ENCODE assay signal across 7 mouse cellular contexts in the genomic region with DNA sequence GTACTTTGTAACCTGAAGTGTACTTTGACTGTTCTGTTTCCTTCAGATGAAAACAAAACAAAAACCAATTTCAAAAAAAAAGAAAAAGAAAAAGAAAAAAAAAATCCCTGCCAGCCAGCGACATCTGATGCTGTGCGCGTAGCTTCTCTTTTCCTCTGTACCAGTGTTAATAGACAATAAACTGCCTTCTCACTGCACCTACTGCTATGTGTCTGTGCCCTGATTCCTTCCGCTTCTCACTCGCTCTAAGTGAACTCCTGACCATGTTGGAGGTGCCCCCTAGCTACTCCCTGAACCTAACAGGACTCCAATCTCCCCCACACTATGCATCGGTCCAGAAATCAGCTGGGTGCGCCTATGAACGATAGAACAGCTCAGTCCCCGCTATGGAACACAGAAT. TPM values are rescaled to one million over a fixed set of nuclear protein-coding genes. Genes with fewer than 3 reads are reported as not detected.
DNase-seq lines count a peak whose midpoint lies in the region; ATAC-seq and TF ChIP-seq lines count a peak whose summit lies in the region.

A gene (plus strand): TSS at position 304 of the 400 bp plus-strand sequence.

- no peaks in the 10 kb centered on the region for H3K4me1 ChIP-seq in testis, adult 2 months (ENCODE audit: control insufficient read depth, insufficient read depth, low read length)
- H3K4me1 ChIP-seq in hindbrain, embryonic 14.5 days (replicated peaks; ENCODE audit: control insufficient read depth, insufficient read depth, low read length) = no peaks in the 10 kb centered on the region
- H3K4me1 ChIP-seq in midbrain, embryonic 15.5 days = peaks cover 6% of the 10 kb centered on the region

- no peak within 1 kb of the TSS for H3K4me2 ChIP-seq in hindbrain, embryonic 14.5 days (replicated peaks)
- H3K4me2 ChIP-seq in midbrain, embryonic 15.5 days = no peak within 1 kb of the TSS

- DNase-seq in testis, postnatal 10 days (ENCODE audit: low spot score) = no peak
- no peak for DNase-seq in gastrocnemius, postnatal 10 days
- no peak for DNase-seq in hindbrain, embryonic 14.5 days (ENCODE audit: low spot score)
- DNase-seq in retina, postnatal 1 day = no peak

- H3K4me3 ChIP-seq in testis, adult 2 months (ENCODE audit: control insufficient read depth, low read depth, low read length) = no peak within 1 kb of the TSS
- H3K4me3 ChIP-seq in hindbrain, embryonic 14.5 days (replicated peaks; ENCODE audit: low read length) = no peak within 1 kb of the TSS
- H3K4me3 ChIP-seq in midbrain, embryonic 15.5 days = no peak within 1 kb of the TSS

- no peaks in the 10 kb centered on the region for H3K9me3 ChIP-seq in hindbrain, embryonic 14.5 days (ENCODE audit: control insufficient read depth, low read length)
- no peaks in the 10 kb centered on the region for H3K9me3 ChIP-seq in midbrain, embryonic 15.5 days

- no peak for ATAC-seq in hindbrain, embryonic 14.5 days (ENCODE audit: low FRiP score)
- no peak for ATAC-seq in midbrain, embryonic 15.5 days (replicated peaks)
- no peak for ATAC-seq in CD4-positive, CD25-positive, alpha-beta regulatory T cell, adult 4 months

- no peak within 1 kb of the TSS for H3K9ac ChIP-seq in hindbrain, embryonic 14.5 days
- no peak within 1 kb of the TSS for H3K9ac ChIP-seq in midbrain, embryonic 15.5 days

- TF ChIP-seq CTCF in testis, adult 2 months (IDR thresholded peaks at IDR 0.05; ENCODE audit: control insufficient read depth, insufficient read depth, insufficient replicate concordance, low read depth, low read length) = no peak

- TF ChIP-seq POLR2A in testis, adult 2 months (IDR thresholded peaks at IDR 0.05; ENCODE audit: control insufficient read depth, low read depth, low read length) = no peak

- no peaks in the 10 kb centered on the region for H3K27me3 ChIP-seq in testis, adult 2 months (ENCODE audit: control insufficient read depth, insufficient read depth, low read length)
- H3K27me3 ChIP-seq in hindbrain, embryonic 14.5 days (ENCODE audit: control insufficient read depth, insufficient read depth, low read length) = no peaks in the 10 kb centered on the region
- no peaks in the 10 kb centered on the region for H3K27me3 ChIP-seq in midbrain, embryonic 15.5 days (replicated peaks)

- 70% methylated on average over 9 of the region's 9 CpGs for WGBS in hindbrain, embryonic 14.5 days
- WGBS in midbrain, embryonic 15.5 days = 75% methylated on average over 9 of the region's 9 CpGs

- no peaks in the 10 kb centered on the region for H3K36me3 ChIP-seq in testis, adult 2 months (ENCODE audit: control insufficient read depth, insufficient read depth, low read length)
- no peaks in the 10 kb centered on the region for H3K36me3 ChIP-seq in hindbrain, embryonic 14.5 days (replicated peaks; ENCODE audit: control insufficient read depth, insufficient read depth)
- H3K36me3 ChIP-seq in midbrain, embryonic 15.5 days (replicated peaks) = no peaks in the 10 kb centered on the region

- H3K27ac ChIP-seq in testis, adult 2 months (ENCODE audit: control insufficient read depth, insufficient read depth, low read depth, low read length) = no peak within 1 kb of the TSS
- H3K27ac ChIP-seq in hindbrain, embryonic 14.5 days = no peak within 1 kb of the TSS
- no peak within 1 kb of the TSS for H3K27ac ChIP-seq in midbrain, embryonic 15.5 days

RNA-seq across cellular contexts. Expression of the gene that starts here (rescaled TPM):
- polyA plus RNA-seq in testis, adult 2 months (2012; rRNA removed) = 18.1 and 21.0 TPM in 2 replicates
- 10 to 100 TPM; 35.9 to 43.1 TPM for total RNA-seq in gastrocnemius, postnatal 10 days (2021)
- polyA plus RNA-seq in hindbrain, embryonic 14.5 days (2014; fragmentation: Nextera tagmentation; extraction: Ambion mirVana) = 13.0 and 14.3 TPM in 2 replicates
- 9.8 and 10.2 TPM in 2 replicates for polyA plus RNA-seq in midbrain, embryonic 15.5 days (2015; fragmentation: Nextera tagmentation; extraction: Ambion mirVana)
- 1 to 10 TPM; 4.3 to 4.5 TPM for polyA plus RNA-seq in CD4-positive, CD25-positive, alpha-beta regulatory T cell, adult 4 months (2017; shearing (Covaris generic))
